Mouse (Mus musculus): Measurements from ENCODE around the gene Pald1. TPM values are rescaled to one million over a fixed set of nuclear protein-coding genes. Genes with fewer than 3 reads are reported as not detected.

Gene Pald1
- polyA plus RNA-seq (2014; fragmentation: Illumina TruSeq; extraction: RNeasy Lipid Tissue Mini Kit (QIAGEN cat#74804); ENCODE audit: insufficient read depth, low read depth, low replicate concordance), result 24.6 TPM

GRCm38 (mm10) chr10:61383021-61383714, at the start of gene Pald1:
Gene Pald1 (minus strand): TSS chr10:61383530.

DNA sequence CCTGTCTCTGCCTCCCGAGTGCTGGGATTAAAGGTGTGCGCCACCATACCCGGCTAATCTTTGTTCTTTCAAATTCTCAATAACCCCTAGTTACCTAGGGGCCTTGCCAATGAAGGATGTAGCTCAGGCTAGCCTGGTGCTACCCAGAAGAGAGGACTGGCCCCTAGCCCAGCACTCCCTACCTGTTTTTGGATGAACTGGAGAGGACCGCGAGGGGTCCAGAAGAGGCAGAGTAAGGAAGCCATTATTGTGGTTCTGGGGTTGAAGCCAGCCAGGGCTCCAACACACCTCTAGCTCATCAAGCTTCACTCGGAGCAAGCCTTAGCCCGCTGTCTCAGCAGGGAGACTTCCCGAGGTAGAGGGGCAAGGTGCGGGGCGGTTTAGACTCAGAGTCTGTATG, 34.3 kb upstream of the Pald1 start, which contains the start of gene Nodal:
Gene Nodal (plus strand): TSS at position 301 of the 400 bp plus-strand sequence.

DNA sequence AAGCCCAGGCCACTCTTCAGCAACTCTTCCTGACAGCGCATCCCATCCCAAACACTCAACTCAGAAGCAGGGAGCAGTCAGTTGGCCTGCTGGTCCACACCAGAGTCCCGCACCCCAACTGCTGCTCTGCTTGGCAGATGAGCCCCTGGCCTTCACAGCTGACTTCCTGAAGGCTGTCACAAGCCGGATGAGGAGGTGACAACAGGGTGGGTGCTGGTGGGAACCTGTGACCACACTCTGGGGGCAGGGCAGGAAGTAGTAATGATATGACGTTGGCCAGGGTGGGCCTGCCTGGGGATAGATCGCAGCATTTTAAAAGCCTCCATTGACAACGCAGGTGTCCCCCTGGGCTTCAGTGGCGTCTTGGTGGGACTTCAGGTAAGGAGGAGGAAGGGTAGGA, 85.9 kb downstream of the Pald1 start, which contains the start of gene Prf1:
Gene Prf1 (plus strand): TSS at position 357 of the 400 bp plus-strand sequence.

GRCm38 (mm10) chr10:61273081-61273843, 110.1 kb downstream of the Pald1 start, which contains the start of gene Adamts14:
Gene Adamts14 (minus strand): TSS chr10:61273438.

Other genes with a start within 250 kb of the Pald1 start
- gene Sgpl1, start 235.8 kb downstream of the Pald1 start, polyA plus RNA-seq (2014; fragmentation: Illumina TruSeq; extraction: RNeasy Lipid Tissue Mini Kit (QIAGEN cat#74804); ENCODE audit: insufficient read depth, low read depth, low replicate concordance), result 22.7 TPM
- gene Tbata, start 211.6 kb downstream of the Pald1 start, polyA plus RNA-seq (2014; fragmentation: Illumina TruSeq; extraction: RNeasy Lipid Tissue Mini Kit (QIAGEN cat#74804); ENCODE audit: insufficient read depth, low read depth, low replicate concordance), result 2.2 TPM
- 0.91 TPM for gene Adamts14, start 110.1 kb downstream of the Pald1 start, polyA plus RNA-seq (2014; fragmentation: Illumina TruSeq; extraction: RNeasy Lipid Tissue Mini Kit (QIAGEN cat#74804); ENCODE audit: insufficient read depth, low read depth, low replicate concordance)
- 2.9 TPM for gene Prf1, start 85.7 kb downstream of the Pald1 start, polyA plus RNA-seq (2014; fragmentation: Illumina TruSeq; extraction: RNeasy Lipid Tissue Mini Kit (QIAGEN cat#74804); ENCODE audit: insufficient read depth, low read depth, low replicate concordance)
- 0.11 TPM for gene Nodal, start 34.4 kb upstream of the Pald1 start, polyA plus RNA-seq (2014; fragmentation: Illumina TruSeq; extraction: RNeasy Lipid Tissue Mini Kit (QIAGEN cat#74804); ENCODE audit: insufficient read depth, low read depth, low replicate concordance)
- gene Eif4ebp2, start 69.1 kb upstream of the Pald1 start, polyA plus RNA-seq (2014; fragmentation: Illumina TruSeq; extraction: RNeasy Lipid Tissue Mini Kit (QIAGEN cat#74804); ENCODE audit: insufficient read depth, low read depth, low replicate concordance), result 34.6 TPM
- gene Lrrc20, start 92.3 kb upstream of the Pald1 start, polyA plus RNA-seq (2014; fragmentation: Illumina TruSeq; extraction: RNeasy Lipid Tissue Mini Kit (QIAGEN cat#74804); ENCODE audit: insufficient read depth, low read depth, low replicate concordance), result 7.1 TPM
- not detected for gene Npffr1, start 212.0 kb upstream of the Pald1 start, polyA plus RNA-seq (2014; fragmentation: Illumina TruSeq; extraction: RNeasy Lipid Tissue Mini Kit (QIAGEN cat#74804); ENCODE audit: insufficient read depth, low read depth, low replicate concordance)